Mouse (Mus musculus): ENCODE results near the gene Pcna. TPM values are rescaled to one million over a fixed set of nuclear protein-coding genes. Genes with fewer than 3 reads are reported as not detected.
A peak's percentile ranks its signal among the peaks of the same experiment; 100 is the strongest.
"Not testable (repeated sequence)": the region's sequence is repeated elsewhere in the genome, so short reads cannot be mapped to it uniquely, and the experiment has no call there.

Gene Pcna
- polyA plus RNA-seq, 1 experiment from 2014 or later = 206 TPM

DNA sequence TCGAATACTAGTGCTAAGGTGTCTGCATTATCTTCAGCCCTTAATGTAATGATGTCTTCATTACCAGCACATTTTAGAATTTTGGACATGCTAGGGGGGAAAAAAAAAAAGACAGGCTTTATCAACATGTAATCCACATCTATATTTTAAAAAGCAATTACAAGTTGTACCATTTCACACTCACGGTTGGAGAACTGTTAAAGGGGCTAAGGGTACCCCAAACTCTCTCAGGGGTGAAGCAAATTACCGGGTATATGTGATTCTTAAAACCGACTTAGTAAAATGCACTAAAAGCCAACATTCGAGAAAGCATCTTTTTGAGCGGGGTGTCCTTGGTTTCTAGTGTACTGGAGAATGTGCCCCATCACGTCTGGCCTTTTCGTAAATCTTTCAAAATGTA, 1.2 kb downstream of the Pcna start:
- no peaks in the 10 kb centered on the region for H3K9me3 ChIP-seq (replicated peaks; ENCODE audit: control insufficient read depth, low read length)
- H3K4me2 ChIP-seq (ENCODE audit: low read depth, low read length) = peak overlapping the region; percentile 84
- H3K9ac ChIP-seq (ENCODE audit: low read length) = peak overlapping the region; percentile 64
- H3K27ac ChIP-seq (ENCODE audit: low read length) = no peak overlapping the region; the same call in 1 of the 2 replicates
- H3K4me1 ChIP-seq (ENCODE audit: control insufficient read depth, insufficient read depth, low read length) = peaks cover 21% of the 10 kb centered on the region
- no peaks in the 10 kb centered on the region for H3K27me3 ChIP-seq (ENCODE audit: control insufficient read depth, insufficient read depth, low read length)
- no peak for ATAC-seq (replicated peaks; ENCODE audit: extremely low read depth, insufficient read depth, low FRiP score)
- 7% methylated on average over 8 of the region's 8 CpGs for WGBS
- H3K36me3 ChIP-seq (ENCODE audit: control insufficient read depth, insufficient read depth) = peaks cover 18% of the 10 kb centered on the region
- H3K4me3 ChIP-seq (ENCODE audit: low read length) = peak overlapping the region; percentile 83

- Histone ChIP-seq H3K9me3 (replicated peaks; ENCODE audit: control insufficient read depth, low read length) (no peaks in the 10 kb centered on the region), H3K9ac (ENCODE audit: low read length) (peak within 1 kb of the TSS; percentile 82), H3K27me3 (ENCODE audit: control insufficient read depth, insufficient read depth, low read length) (no peaks in the 10 kb centered on the region), H3K36me3 (ENCODE audit: control insufficient read depth, insufficient read depth) (peaks cover 22% of the 10 kb centered on the region), H3K4me3 (ENCODE audit: low read length) (peak within 1 kb of the TSS; percentile 73), H3K27ac (ENCODE audit: low read length) (peak within 1 kb of the TSS; percentile 90), H3K4me2 (ENCODE audit: low read depth, low read length) (peak within 1 kb of the TSS; percentile 74), H3K4me1 (ENCODE audit: control insufficient read depth, insufficient read depth, low read length) (peaks cover 17% of the 10 kb centered on the region)
- 4% methylated on average over 49 of the region's 50 CpGs for WGBS
- ATAC-seq (replicated peaks; ENCODE audit: extremely low read depth, insufficient read depth, low FRiP score) = peak; percentile 93
Observed at GRCm38 (mm10) chr2:132247539-132248313, 5.4 kb downstream of the Pcna start, which contains the start of gene Tmem230. Gene Tmem230, minus strand, starts transcription at chr2:132247807.

- H3K27ac ChIP-seq (ENCODE audit: low read length) = no peak overlapping the region
- H3K9me3 ChIP-seq (replicated peaks; ENCODE audit: control insufficient read depth, low read length) = no peaks in the 10 kb centered on the region
- no peak for ATAC-seq (replicated peaks; ENCODE audit: extremely low read depth, insufficient read depth, low FRiP score)
- H3K4me3 ChIP-seq (ENCODE audit: low read length) = no peak overlapping the region
- no peak overlapping the region for H3K9ac ChIP-seq (ENCODE audit: low read length)
- peaks cover 3% of the 10 kb centered on the region; the same call in 1 of the 2 replicates for H3K4me1 ChIP-seq (ENCODE audit: control insufficient read depth, insufficient read depth, low read length)
- 92% methylated on average over 3 of the region's 3 CpGs for WGBS
- no peak overlapping the region for H3K4me2 ChIP-seq (ENCODE audit: low read depth, low read length)
- H3K36me3 ChIP-seq (ENCODE audit: control insufficient read depth, insufficient read depth) = peaks cover 7% of the 10 kb centered on the region
- H3K27me3 ChIP-seq (ENCODE audit: control insufficient read depth, insufficient read depth, low read length) = no peaks in the 10 kb centered on the region
Observed at GRCm38 (mm10) chr2:132243370-132243769, 9.7 kb downstream of the Pcna start.

DNA sequence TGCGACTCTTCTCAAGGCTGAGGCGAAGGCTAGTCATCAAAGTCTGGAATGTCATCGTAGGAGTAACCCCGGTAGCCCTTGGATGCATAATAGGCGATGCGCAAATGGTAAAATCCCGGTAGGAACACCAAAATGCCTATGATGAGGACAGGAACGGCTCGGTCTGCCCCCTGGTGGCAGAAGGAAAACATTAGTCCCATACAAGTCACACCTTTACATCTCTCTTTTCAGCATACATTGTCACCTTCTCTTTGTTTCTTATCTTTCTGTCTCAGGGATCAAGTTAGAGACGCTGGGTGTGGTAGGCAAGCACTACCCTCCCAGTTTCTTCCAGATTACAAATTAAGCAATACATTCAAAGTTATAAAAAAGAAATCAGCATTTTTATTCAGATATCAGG, 12.7 kb downstream of the Pcna start:
- not testable (repeated sequence) for H3K27me3 ChIP-seq (ENCODE audit: control insufficient read depth, insufficient read depth, low read length); H3K36me3 ChIP-seq (ENCODE audit: control insufficient read depth, insufficient read depth); H3K9me3 ChIP-seq (replicated peaks; ENCODE audit: control insufficient read depth, low read length); H3K4me1 ChIP-seq (ENCODE audit: control insufficient read depth, insufficient read depth, low read length); H3K9ac ChIP-seq (ENCODE audit: low read length); H3K27ac ChIP-seq (ENCODE audit: low read length); H3K4me3 ChIP-seq (ENCODE audit: low read length); ATAC-seq (replicated peaks; ENCODE audit: extremely low read depth, insufficient read depth, low FRiP score); H3K4me2 ChIP-seq (ENCODE audit: low read depth, low read length)
- 36% methylated on average over 8 of the region's 10 CpGs for WGBS

GRCm38 (mm10) chr2:132239434-132239833, 13.7 kb downstream of the Pcna start:
- H3K4me3 ChIP-seq (ENCODE audit: low read length); H3K4me2 ChIP-seq (ENCODE audit: low read depth, low read length); H3K4me1 ChIP-seq (ENCODE audit: control insufficient read depth, insufficient read depth, low read length); ATAC-seq (replicated peaks; ENCODE audit: extremely low read depth, insufficient read depth, low FRiP score); H3K27ac ChIP-seq (ENCODE audit: low read length); H3K27me3 ChIP-seq (ENCODE audit: control insufficient read depth, insufficient read depth, low read length); H3K9ac ChIP-seq (ENCODE audit: low read length); H3K9me3 ChIP-seq (replicated peaks; ENCODE audit: control insufficient read depth, low read length); H3K36me3 ChIP-seq (ENCODE audit: control insufficient read depth, insufficient read depth): not testable (repeated sequence)
- WGBS = 79% methylated on average over 3 of the region's 3 CpGs

- H3K27ac ChIP-seq (ENCODE audit: low read length) = no peak overlapping the region
- no peaks in the 10 kb centered on the region for H3K9me3 ChIP-seq (replicated peaks; ENCODE audit: control insufficient read depth, low read length)
- WGBS = 68% methylated on average over 7 of the region's 7 CpGs
- no peak for ATAC-seq (replicated peaks; ENCODE audit: extremely low read depth, insufficient read depth, low FRiP score)
- no peak overlapping the region for H3K9ac ChIP-seq (ENCODE audit: low read length)
- no peaks in the 10 kb centered on the region for H3K36me3 ChIP-seq (ENCODE audit: control insufficient read depth, insufficient read depth)
- H3K4me2 ChIP-seq (ENCODE audit: low read depth, low read length) = no peak overlapping the region
- no peaks in the 10 kb centered on the region for H3K4me1 ChIP-seq (ENCODE audit: control insufficient read depth, insufficient read depth, low read length)
- no peak overlapping the region for H3K4me3 ChIP-seq (ENCODE audit: low read length)
- H3K27me3 ChIP-seq (ENCODE audit: control insufficient read depth, insufficient read depth, low read length) = no peaks in the 10 kb centered on the region
Observed at GRCm38 (mm10) chr2:132235975-132236374, 17.1 kb downstream of the Pcna start.

DNA sequence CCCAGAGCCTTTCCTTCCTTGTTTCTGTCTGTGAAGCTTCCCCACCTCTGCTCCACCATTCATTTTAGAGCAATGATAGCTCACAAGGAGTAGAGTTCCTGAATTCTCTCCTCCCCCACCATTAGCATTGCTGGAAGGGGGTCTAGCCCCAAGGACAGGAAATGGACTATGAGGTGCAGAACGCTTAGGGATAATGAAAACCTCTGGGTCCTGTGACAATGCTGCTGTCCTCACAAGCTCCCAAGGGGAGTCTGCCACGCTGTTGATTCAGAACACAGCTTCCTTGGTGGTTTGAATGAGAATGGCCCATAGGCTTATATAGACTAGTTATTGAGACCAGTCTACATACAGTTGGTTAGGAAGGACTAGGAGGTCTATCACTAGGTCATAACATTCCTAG, 17.8 kb downstream of the Pcna start:
- ATAC-seq (replicated peaks; ENCODE audit: extremely low read depth, insufficient read depth, low FRiP score) = no peak
- Histone ChIP-seq H3K4me2 (ENCODE audit: low read depth, low read length) (no peak overlapping the region), H3K4me1 (ENCODE audit: control insufficient read depth, insufficient read depth, low read length) (no peaks in the 10 kb centered on the region), H3K4me3 (ENCODE audit: low read length) (no peak overlapping the region), H3K9me3 (replicated peaks; ENCODE audit: control insufficient read depth, low read length) (no peaks in the 10 kb centered on the region), H3K27me3 (ENCODE audit: control insufficient read depth, insufficient read depth, low read length) (no peaks in the 10 kb centered on the region), H3K27ac (ENCODE audit: low read length) (no peak overlapping the region), H3K36me3 (ENCODE audit: control insufficient read depth, insufficient read depth) (no peaks in the 10 kb centered on the region), H3K9ac (ENCODE audit: low read length) (no peak overlapping the region)
- 27% methylated on average over 2 of the region's 2 CpGs for WGBS

- no peaks in the 10 kb centered on the region for H3K9me3 ChIP-seq (replicated peaks; ENCODE audit: control insufficient read depth, low read length)
- H3K36me3 ChIP-seq (ENCODE audit: control insufficient read depth, insufficient read depth) = no peaks in the 10 kb centered on the region
- no peak overlapping the region for H3K27ac ChIP-seq (ENCODE audit: low read length)
- 63% methylated on average over 16 of the region's 16 CpGs for WGBS
- no peaks in the 10 kb centered on the region for H3K4me1 ChIP-seq (ENCODE audit: control insufficient read depth, insufficient read depth, low read length)
- ATAC-seq (replicated peaks; ENCODE audit: extremely low read depth, insufficient read depth, low FRiP score) = no peak
- H3K4me3 ChIP-seq (ENCODE audit: low read length) = no peak overlapping the region
- no peak overlapping the region for H3K4me2 ChIP-seq (ENCODE audit: low read depth, low read length)
- no peaks in the 10 kb centered on the region for H3K27me3 ChIP-seq (ENCODE audit: control insufficient read depth, insufficient read depth, low read length)
- H3K9ac ChIP-seq (ENCODE audit: low read length) = no peak overlapping the region
Observed at GRCm38 (mm10) chr2:132233985-132234765, 18.9 kb downstream of the Pcna start.

DNA sequence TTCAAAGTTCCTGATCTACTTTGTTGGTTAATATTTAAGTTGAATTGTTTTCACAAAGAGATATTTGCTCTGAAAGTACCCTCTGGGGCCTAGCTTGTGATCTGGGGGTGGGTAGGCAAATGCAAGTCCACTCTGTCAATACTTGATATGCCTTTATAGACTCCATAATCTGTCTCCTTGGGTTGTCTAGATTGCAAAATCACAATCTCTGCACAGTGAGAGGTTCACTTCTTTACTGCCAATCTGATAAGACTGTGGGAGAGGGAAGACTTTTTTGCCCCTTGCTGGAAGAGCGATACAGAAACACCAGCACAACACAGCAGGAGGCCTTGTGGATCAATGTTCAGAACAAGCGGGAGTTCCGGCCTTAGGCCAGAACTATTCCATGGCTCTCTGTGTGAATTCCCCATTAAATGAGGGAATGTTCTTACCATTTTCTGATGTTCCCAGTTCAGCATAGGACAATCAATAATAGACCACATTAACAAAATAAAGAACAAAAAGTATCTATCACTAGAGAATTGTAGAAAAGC, 20.6 kb downstream of the Pcna start:
- H3K9me3 ChIP-seq (replicated peaks; ENCODE audit: control insufficient read depth, low read length) = no peaks in the 10 kb centered on the region
- H3K27me3 ChIP-seq (ENCODE audit: control insufficient read depth, insufficient read depth, low read length) = no peaks in the 10 kb centered on the region
- no peaks in the 10 kb centered on the region for H3K4me1 ChIP-seq (ENCODE audit: control insufficient read depth, insufficient read depth, low read length)
- H3K9ac ChIP-seq (ENCODE audit: low read length) = no peak overlapping the region
- no peak for ATAC-seq (replicated peaks; ENCODE audit: extremely low read depth, insufficient read depth, low FRiP score)
- no peaks in the 10 kb centered on the region for H3K36me3 ChIP-seq (ENCODE audit: control insufficient read depth, insufficient read depth)
- no peak overlapping the region for H3K4me3 ChIP-seq (ENCODE audit: low read length)
- 87% methylated on average over 3 of the region's 3 CpGs for WGBS
- H3K27ac ChIP-seq (ENCODE audit: low read length) = no peak overlapping the region
- no peak overlapping the region for H3K4me2 ChIP-seq (ENCODE audit: low read depth, low read length)
